Mouse (Mus musculus): ENCODE measurements around the gene AI481877. TPM values are rescaled to one million over a fixed set of nuclear protein-coding genes. Genes with fewer than 3 reads are reported as not detected.
"Not testable (repeated sequence)": the region's sequence is repeated elsewhere in the genome, so short reads cannot be mapped to it uniquely, and the experiment has no call there.

Gene AI481877
- polyA plus RNA-seq (2016; fragmentation: Nextera tagmentation; extraction: Ambion mirVana) = not detected in 2 replicates

DNA sequence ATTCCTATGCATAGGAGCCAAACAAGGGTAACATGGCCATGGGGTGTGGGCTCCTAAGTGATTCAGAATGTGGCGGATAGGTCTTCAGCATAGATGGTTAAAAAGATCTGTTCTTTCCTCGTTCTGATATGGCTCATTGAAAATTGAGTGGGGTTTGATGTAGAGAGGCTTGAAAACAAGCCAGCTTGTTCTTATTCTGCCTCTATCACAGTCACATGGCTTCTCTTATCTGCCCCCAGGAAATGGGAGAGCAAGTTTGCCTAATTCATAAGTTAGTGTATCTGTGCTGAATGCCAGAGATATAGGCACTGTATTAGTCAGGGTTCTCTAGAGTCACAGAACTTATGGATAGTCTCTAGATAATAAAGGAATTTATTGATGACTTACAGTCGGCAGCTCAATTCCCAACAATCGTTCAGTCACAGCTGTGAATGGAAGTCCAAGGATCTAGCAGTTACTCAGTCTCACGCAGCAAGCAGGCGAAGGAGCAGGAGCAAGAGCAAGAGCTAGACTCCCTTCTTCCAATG, at the start of gene AI481877:
TSS of gene AI481877 (minus strand) at position 477 of the 527 bp plus-strand sequence.
- H3K4me3 ChIP-seq; H3K27me3 ChIP-seq (replicated peaks); H3K4me1 ChIP-seq (replicated peaks); H3K4me2 ChIP-seq; H3K9ac ChIP-seq; H3K9me3 ChIP-seq (replicated peaks); ATAC-seq (ENCODE audit: insufficient number of reproducible peaks, low FRiP score); H3K36me3 ChIP-seq; H3K27ac ChIP-seq (ENCODE audit: poor library complexity, severe bottlenecking): not testable (repeated sequence)
- 77% methylated on average over 4 of the region's 6 CpGs for WGBS

DNA sequence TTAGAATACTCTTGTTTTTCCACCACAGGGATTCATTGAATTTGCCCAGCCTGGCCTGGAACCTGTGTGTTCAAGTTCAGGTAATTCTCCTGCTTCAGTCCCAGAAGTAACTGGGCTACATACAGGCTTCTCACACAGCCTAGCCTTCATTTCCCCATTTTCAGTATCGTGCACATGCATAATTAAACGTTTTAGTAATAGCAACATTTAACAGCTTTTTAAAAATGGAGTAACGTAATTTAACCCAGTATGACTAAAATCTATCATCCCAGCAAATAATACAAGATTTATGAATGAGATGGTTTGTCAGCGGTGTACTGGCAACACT, 49.7 kb upstream of the AI481877 start:
- peaks cover 6% of the 10 kb centered on the region for H3K4me1 ChIP-seq (replicated peaks)
- no peaks in the 10 kb centered on the region for H3K9me3 ChIP-seq (replicated peaks)
- no peaks in the 10 kb centered on the region for H3K27me3 ChIP-seq (replicated peaks)
- no peak for ATAC-seq (ENCODE audit: insufficient number of reproducible peaks, low FRiP score)
- peak overlapping the region; percentile 91; the same call in 1 of the 2 replicates for H3K9ac ChIP-seq
- H3K4me3 ChIP-seq = peak overlapping the region; percentile 78
- H3K27ac ChIP-seq (ENCODE audit: poor library complexity, severe bottlenecking) = peak overlapping the region; percentile 95
- H3K36me3 ChIP-seq = no peaks in the 10 kb centered on the region
- 30% methylated on average over 4 of the region's 4 CpGs for WGBS
- H3K4me2 ChIP-seq = peak overlapping the region; percentile 86

DNA sequence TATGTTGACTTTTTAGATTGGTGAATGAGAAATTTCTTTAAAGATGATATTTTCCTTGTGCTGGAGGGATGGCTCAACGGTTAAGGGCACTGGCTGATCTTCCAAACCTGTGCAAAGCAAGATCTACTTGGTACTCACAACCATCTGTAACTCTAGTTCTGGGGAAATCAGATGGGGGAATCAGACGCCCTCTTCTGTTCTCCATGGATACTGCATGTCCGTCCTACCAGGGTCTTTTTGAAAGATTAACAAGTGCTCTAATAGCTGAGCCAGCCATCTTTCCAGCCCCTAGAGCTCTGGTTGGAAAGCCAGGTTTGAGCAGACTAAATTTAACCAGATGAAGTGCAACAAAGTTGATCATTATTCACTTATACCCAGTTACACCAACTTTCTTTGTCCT, 48.5 kb upstream of the AI481877 start:
- Histone ChIP-seq H3K27me3 (replicated peaks) (no peaks in the 10 kb centered on the region), H3K4me2 (no peak overlapping the region), H3K9ac (no peak overlapping the region), H3K4me1 (replicated peaks) (peaks cover 6% of the 10 kb centered on the region), H3K4me3 (no peak overlapping the region), H3K36me3 (no peaks in the 10 kb centered on the region), H3K9me3 (replicated peaks) (no peaks in the 10 kb centered on the region), H3K27ac (ENCODE audit: poor library complexity, severe bottlenecking) (no peak overlapping the region)
- no peak for ATAC-seq (ENCODE audit: insufficient number of reproducible peaks, low FRiP score)
- WGBS = 23% methylated on average over 3 of the region's 3 CpGs

DNA sequence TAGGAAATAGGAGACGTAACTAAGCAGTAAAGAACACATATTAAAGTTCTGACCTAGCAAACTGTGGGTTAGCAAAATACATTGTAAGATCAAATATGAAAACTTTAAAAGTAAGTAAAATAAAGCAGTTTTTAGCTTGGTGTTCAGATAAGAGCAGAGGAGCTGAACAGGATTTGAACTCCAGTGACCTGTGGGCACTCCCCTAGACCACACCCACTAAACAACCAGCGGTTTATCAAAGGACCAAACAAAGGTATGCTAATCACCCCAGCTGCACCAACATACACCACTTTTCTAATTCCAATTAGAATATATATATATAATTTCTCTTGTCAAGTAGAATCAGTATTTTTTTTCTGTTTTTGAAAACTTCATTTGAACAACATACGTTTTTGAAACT, 46.9 kb upstream of the AI481877 start:
- Histone ChIP-seq H3K9ac (no peak overlapping the region), H3K36me3 (no peaks in the 10 kb centered on the region), H3K4me1 (replicated peaks) (0 out of 2 replicates have a peak, but pooled peaks cover 3% of the 10 kb centered on the region), H3K27ac (ENCODE audit: poor library complexity, severe bottlenecking) (no peak overlapping the region), H3K4me2 (no peak overlapping the region), H3K27me3 (replicated peaks) (no peaks in the 10 kb centered on the region), H3K9me3 (replicated peaks) (no peaks in the 10 kb centered on the region), H3K4me3 (no peak overlapping the region)
- no peak for ATAC-seq (ENCODE audit: insufficient number of reproducible peaks, low FRiP score)
- WGBS = 72% methylated on average over 3 of the region's 3 CpGs

DNA sequence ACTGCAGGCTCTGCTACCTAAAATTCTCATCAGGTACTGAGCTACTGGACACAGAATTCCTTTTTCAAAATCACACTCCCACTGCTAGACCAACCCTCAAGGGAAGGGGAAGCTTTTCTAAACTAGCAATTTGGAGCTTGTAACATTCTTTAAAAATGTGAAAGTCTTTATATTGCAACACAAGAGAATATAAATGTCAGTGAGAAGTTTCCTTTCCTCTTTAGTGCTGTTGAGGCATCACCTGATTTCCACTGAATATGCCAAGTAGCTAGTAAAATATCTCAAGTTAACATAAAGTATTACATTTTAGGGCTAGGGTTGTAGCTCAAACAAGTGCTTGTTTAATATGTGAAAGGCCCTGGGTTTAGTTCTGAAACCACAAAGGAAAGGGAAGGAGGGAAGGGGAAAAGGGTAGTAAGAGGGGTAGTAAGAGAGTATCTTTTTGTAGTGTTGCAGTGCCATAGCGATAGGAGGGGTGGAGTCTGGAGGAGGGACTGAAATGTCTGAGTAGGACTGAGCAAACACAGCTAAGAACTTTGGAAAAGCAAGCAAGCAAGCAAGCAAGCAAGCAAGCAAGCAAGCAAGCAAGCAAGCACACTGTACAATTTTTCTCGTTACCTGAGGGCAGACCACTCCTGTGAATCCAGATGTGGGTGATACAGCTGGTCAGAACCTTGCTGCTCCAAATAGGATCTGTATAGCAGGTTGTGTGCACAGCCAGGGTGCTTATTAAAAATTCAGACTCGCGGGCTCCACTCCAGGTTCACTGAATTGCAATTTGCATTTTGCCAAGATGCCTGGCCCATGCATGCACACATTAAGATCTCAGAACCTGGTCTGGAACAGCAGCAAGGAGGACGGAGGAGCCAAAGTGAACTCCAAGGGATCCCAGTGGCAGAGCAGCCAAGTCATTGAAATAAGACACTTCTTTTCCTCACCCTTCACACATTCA, 42.8 kb upstream of the AI481877 start:
- Histone ChIP-seq H3K4me3 (no peak overlapping the region), H3K9me3 (replicated peaks) (no peaks in the 10 kb centered on the region), H3K4me2 (no peak overlapping the region), H3K27me3 (replicated peaks) (no peaks in the 10 kb centered on the region), H3K27ac (ENCODE audit: poor library complexity, severe bottlenecking) (no peak overlapping the region), H3K9ac (no peak overlapping the region), H3K36me3 (no peaks in the 10 kb centered on the region), H3K4me1 (replicated peaks) (no peaks in the 10 kb centered on the region)
- no peak for ATAC-seq (ENCODE audit: insufficient number of reproducible peaks, low FRiP score)
- WGBS = 55% methylated on average over 5 of the region's 5 CpGs

DNA sequence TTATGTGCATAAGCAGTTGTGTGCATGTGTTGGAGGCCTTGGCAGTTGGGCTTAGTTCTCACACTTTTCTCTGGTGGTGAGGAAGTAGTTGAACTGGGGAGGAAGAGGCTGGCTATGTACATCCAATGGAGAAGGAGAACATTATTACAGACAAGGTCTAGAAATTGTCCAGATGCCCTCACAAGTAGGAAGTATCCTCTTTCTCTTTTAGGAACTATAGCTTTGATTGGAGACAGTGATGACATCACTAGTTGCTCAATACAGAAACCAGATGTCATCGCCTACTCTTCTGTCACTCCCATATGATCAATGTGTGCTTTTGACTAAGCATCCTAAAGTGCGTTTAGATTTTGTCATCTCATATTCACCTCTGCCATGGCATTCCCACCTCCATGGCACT, 38.8 kb upstream of the AI481877 start:
- no peak for ATAC-seq (ENCODE audit: insufficient number of reproducible peaks, low FRiP score)
- Histone ChIP-seq H3K9me3 (replicated peaks) (no peaks in the 10 kb centered on the region), H3K9ac (no peak overlapping the region), H3K27ac (ENCODE audit: poor library complexity, severe bottlenecking) (no peak overlapping the region), H3K4me1 (replicated peaks) (peaks cover 20% of the 10 kb centered on the region), H3K4me2 (no peak overlapping the region), H3K36me3 (no peaks in the 10 kb centered on the region), H3K27me3 (replicated peaks) (no peaks in the 10 kb centered on the region), H3K4me3 (no peak overlapping the region)
- WGBS = 74% methylated on average over 2 of the region's 2 CpGs

DNA sequence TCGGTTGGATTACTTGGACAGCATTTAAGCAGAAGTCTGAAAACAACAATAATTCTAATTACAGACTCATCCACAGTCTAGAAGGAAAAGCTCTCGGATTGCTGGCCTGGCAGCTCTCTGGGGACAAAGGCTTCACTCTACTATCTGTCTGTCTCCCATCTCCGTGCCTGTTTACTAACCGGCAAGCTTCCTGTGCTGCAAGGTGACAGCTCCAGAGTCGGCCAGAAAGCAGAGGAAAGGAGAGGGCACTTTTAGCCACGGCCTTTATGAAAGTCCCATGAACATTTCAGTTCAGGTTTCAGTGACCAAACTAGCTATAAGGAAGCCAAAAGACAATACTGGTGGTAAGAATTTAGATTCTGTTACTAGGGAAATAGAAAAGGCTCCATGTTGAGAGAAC, 37.1 kb upstream of the AI481877 start:
- Histone ChIP-seq H3K4me1 (replicated peaks) (peaks cover 21% of the 10 kb centered on the region), H3K9ac (no peak overlapping the region), H3K27me3 (replicated peaks) (no peaks in the 10 kb centered on the region), H3K36me3 (no peaks in the 10 kb centered on the region), H3K27ac (ENCODE audit: poor library complexity, severe bottlenecking) (no peak overlapping the region), H3K9me3 (replicated peaks) (no peaks in the 10 kb centered on the region), H3K4me3 (no peak overlapping the region), H3K4me2 (no peak overlapping the region)
- WGBS = 27% methylated on average over 6 of the region's 6 CpGs
- ATAC-seq (ENCODE audit: insufficient number of reproducible peaks, low FRiP score) = no peak

DNA sequence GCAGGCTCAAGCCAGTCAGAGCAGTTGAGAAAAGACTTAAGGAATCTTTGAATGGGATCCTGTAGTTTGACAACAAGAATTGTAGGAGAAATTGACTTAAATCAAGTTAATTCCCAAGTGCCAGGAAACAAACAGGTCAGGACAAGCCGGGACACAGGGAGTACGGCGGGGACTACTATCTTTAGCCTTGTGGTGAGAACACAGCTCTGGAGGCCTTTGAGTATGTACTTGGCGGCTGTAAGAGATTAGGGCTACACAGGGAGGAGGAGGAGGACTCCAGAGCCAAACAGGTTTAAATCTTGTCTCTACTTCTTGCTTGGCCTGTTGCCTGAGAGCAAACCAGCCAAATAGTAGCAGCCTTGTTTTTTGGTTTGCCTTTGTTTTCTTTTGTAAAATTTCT, 36.2 kb upstream of the AI481877 start:
- peak overlapping the region; percentile 37 for H3K27ac ChIP-seq (ENCODE audit: poor library complexity, severe bottlenecking)
- WGBS = 11% methylated on average over 4 of the region's 4 CpGs
- peaks cover 21% of the 10 kb centered on the region for H3K4me1 ChIP-seq (replicated peaks)
- no peak overlapping the region for H3K4me2 ChIP-seq
- ATAC-seq (ENCODE audit: insufficient number of reproducible peaks, low FRiP score) = peak; percentile 67; the same call in 1 of the 2 replicates
- H3K9me3 ChIP-seq (replicated peaks) = no peaks in the 10 kb centered on the region
- no peaks in the 10 kb centered on the region for H3K27me3 ChIP-seq (replicated peaks)
- no peaks in the 10 kb centered on the region for H3K36me3 ChIP-seq
- H3K9ac ChIP-seq = no peak overlapping the region; the same call in 1 of the 2 replicates
- H3K4me3 ChIP-seq = no peak overlapping the region

DNA sequence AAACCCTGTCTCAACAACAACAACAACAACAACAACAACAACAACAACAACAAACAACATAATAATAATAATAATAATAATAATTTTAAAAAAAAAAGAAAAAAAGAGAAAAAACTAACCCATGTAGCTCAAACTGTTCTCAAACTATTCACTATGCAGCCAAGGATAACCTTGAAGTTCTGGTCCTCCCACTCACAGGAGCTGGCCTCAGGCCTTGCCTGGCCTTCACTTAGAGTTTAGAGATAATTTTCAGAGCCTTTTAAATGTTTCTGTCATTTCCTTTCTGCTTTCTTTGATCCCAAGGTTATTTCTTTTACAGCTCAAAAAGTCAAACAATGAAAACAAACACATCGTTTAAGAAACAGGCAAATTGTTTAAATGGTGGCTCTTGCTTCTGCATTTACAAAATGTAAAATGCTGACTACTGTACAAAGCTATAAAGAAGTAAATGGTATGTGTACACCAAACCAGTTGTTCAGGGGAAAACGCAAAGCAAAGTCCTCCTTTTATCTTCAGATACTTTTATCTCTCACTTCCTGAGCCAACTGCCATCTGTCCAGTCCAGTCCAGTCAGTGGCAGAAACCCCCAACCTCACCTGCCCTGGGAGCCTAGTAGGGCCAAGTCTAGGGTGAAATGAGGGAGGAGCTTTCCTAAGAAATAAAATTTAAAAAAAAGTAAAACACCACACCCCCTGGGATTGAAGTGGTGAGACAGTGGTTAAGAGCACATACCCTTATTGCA, 34.6 kb upstream of the AI481877 start:
- no peak overlapping the region for H3K27ac ChIP-seq (ENCODE audit: poor library complexity, severe bottlenecking)
- WGBS = 49% methylated on average over 2 of the region's 2 CpGs
- peaks cover 21% of the 10 kb centered on the region for H3K4me1 ChIP-seq (replicated peaks)

DNA sequence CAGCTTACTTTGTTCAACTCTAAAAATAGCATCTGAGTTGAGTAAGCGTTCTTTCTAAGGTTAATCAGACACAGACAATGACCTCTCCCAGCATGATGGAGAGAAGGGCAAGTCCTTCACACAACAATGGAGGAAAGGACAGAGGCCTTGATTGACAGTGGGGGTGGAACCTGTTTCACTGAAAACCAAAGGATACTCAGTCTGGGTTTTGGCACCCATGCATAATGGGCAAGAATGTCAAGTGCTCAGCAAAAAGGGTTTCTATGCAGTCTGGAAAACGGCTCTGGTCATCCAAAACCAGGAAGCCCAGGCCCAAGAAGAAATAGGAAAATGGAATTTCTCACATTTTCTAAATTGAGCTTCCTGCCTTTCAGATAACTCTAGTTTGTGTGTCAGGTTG, 33.8 kb upstream of the AI481877 start:
- H3K4me2 ChIP-seq = no peak overlapping the region
- H3K9me3 ChIP-seq (replicated peaks) = no peaks in the 10 kb centered on the region
- H3K27ac ChIP-seq (ENCODE audit: poor library complexity, severe bottlenecking) = no peak overlapping the region
- H3K4me3 ChIP-seq = no peak overlapping the region
- no peaks in the 10 kb centered on the region for H3K27me3 ChIP-seq (replicated peaks)
- peaks cover 21% of the 10 kb centered on the region for H3K4me1 ChIP-seq (replicated peaks)
- no peak overlapping the region for H3K9ac ChIP-seq
- WGBS = 44% methylated on average over 2 of the region's 2 CpGs
- H3K36me3 ChIP-seq = no peaks in the 10 kb centered on the region
- no peak for ATAC-seq (ENCODE audit: insufficient number of reproducible peaks, low FRiP score)

More for the DNA sequence above, 34.6 kb upstream of the AI481877 start:
- Histone ChIP-seq H3K4me2 (no peak overlapping the region), H3K9ac (no peak overlapping the region), H3K9me3 (replicated peaks) (no peaks in the 10 kb centered on the region), H3K27me3 (replicated peaks) (no peaks in the 10 kb centered on the region), H3K36me3 (no peaks in the 10 kb centered on the region), H3K4me3 (no peak overlapping the region)
- no peak for ATAC-seq (ENCODE audit: insufficient number of reproducible peaks, low FRiP score)

DNA sequence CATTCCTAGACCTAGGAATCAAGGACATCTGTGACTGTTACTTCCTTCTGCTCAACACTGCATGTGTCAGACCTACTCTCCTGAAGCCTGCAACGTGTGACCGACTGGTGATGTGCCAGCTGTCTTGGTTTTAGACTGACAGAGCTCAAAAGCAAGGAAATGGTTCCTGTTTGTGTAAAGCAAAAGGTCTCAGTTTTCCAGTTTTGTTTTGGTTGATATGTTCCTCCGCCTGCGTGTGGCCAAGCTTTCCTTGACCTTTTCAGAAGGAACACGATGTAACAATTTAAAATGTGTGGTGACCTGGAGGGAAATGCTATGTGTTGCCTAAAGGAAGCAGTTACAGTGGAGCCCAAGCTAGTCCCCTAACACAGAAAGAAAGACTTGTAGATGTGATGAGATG, 31.2 kb upstream of the AI481877 start:
- Histone ChIP-seq H3K4me3 (no peak overlapping the region), H3K27ac (ENCODE audit: poor library complexity, severe bottlenecking) (no peak overlapping the region), H3K9ac (no peak overlapping the region), H3K4me1 (replicated peaks) (peaks cover 12% of the 10 kb centered on the region), H3K4me2 (no peak overlapping the region), H3K36me3 (no peaks in the 10 kb centered on the region), H3K9me3 (replicated peaks) (0 out of 2 replicates have a peak, but pooled peaks cover 3% of the 10 kb centered on the region), H3K27me3 (replicated peaks) (no peaks in the 10 kb centered on the region)
- 68% methylated on average over 5 of the region's 5 CpGs for WGBS
- no peak for ATAC-seq (ENCODE audit: insufficient number of reproducible peaks, low FRiP score)
